Mouse (Mus musculus) megakaryocyte, embryonic 14.5 days (primary cell): ENCODE measurements around the gene Tmem229b.

Experiments
- FLI1 ChIP-seq: IDR thresholded peaks from 2 replicates; pipeline ENCODE4 v1.6.1; 2012; ENCODE audit warnings: low read length, inconsistent platforms, mixed read lengths
- GATA1 ChIP-seq: IDR thresholded peaks from 3 replicates; pipeline ENCODE4 v1.6.1; 2012; ENCODE audit warnings: mixed read lengths, low read length, inconsistent platforms, borderline replicate concordance

GRCm38 (mm10) chr12:79048898-79049297, 41.5 kb upstream of the Tmem229b start:
- TF ChIP-seq GATA1, result no peak
- no peak for TF ChIP-seq FLI1
